Mouse (Mus musculus) naive thymus-derived CD4-positive, alpha-beta T cell, adult 2 months (primary cell): Measurements from ENCODE around the gene Slc38a3.

Source experiments
- DNase-seq: peaks from one replicate; pipeline ENCODE4 v3.0.0-alpha.2; 2011; ENCODE audit warnings: low read depth

Gene Slc38a3

DNA sequence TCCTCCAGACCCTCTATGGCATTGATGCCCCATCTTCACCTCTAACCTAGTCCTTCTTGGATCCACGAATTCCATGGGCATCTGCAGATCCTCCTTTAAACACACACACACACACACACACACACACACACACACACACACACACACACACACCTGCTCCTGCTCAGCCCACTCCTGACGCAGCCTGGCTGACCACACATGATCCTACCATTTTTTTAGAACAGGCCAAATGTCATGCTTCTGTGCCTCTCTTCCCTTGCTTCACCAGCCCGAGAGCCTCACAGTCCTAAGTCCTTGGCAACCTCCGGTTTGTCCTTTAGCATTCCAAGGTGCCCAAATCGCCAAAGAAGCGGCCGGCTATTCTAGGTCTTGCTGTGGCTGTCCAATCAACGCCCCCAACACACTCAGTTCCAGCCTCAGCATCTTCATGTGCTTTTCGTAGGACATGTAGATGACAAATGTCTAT, at the start of gene Slc38a3:
TSS of gene Slc38a3 (minus strand) at position 51 of the 466 bp plus-strand sequence.
- no peak for DNase-seq

DNA sequence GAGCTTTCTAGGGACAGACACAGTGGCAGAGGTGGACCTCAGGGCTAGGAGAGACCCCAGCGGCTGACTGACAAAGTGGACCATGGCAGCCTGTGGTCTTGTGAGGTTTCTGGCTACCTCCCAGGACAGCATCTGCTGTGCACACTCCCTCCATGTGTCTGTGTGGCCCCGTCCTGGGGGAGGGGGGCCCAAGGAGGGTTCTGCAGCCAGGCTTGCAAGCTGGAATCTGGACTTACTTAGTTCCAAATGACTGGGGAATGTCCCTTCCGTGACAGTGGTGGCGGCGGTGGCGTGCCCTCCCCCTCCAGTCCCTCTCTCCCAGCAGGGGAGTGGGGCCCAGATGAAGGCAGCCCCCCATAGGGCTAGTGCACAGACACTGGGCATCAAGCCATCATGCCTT, 47.6 kb upstream of the Slc38a3 start:
- no peak for DNase-seq

GRCm38 (mm10) chr9:107715632-107716031, 46.3 kb upstream of the Slc38a3 start:
- DNase-seq = no peak

- DNase-seq = no peak
Observed at GRCm38 (mm10) chr9:107714221-107714952, 45.1 kb upstream of the Slc38a3 start.

- peak; percentile 83 for DNase-seq
Observed at GRCm38 (mm10) chr9:107709697-107710483, 40.6 kb upstream of the Slc38a3 start, which contains the start of gene Sema3f. Gene Sema3f, minus strand, starts transcription at chr9:107710475.

GRCm38 (mm10) chr9:107709096-107709696, 39.9 kb upstream of the Slc38a3 start:
- DNase-seq = peak; percentile 49

DNA sequence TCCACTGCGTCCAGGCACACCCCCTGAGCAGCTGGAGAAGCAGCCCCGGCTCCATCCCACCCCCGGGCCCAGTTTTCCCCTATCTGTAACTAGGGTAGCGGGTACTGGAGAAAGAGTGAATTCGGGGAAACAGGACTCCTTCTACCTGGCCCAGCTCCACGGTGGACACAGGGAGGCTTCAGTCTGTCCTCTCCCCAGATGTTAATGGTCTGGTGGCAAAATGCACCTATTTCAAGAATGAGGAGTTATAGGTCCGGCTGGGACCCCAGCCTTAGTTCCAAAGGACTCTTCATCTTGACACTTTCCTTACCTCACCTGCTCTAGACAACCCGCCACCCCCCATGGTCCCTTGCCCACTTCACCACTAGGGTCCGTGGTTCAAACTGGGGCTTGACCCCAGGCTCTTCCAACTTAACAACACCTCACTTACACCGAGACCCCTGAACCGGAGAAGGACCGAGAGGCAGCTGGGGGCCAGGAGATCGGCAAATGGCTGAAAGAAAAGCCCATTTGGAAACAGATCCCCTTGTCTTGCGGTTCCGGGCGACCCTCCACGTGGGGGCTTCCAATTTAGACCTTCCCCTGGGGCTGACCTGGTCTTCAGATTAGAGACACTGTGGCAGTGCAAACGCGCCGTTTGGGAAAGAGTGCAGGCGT, 39.2 kb upstream of the Slc38a3 start:
- no peak for DNase-seq

- peak; percentile 41 for DNase-seq
Observed at GRCm38 (mm10) chr9:107707701-107708438, 38.5 kb upstream of the Slc38a3 start.

DNA sequence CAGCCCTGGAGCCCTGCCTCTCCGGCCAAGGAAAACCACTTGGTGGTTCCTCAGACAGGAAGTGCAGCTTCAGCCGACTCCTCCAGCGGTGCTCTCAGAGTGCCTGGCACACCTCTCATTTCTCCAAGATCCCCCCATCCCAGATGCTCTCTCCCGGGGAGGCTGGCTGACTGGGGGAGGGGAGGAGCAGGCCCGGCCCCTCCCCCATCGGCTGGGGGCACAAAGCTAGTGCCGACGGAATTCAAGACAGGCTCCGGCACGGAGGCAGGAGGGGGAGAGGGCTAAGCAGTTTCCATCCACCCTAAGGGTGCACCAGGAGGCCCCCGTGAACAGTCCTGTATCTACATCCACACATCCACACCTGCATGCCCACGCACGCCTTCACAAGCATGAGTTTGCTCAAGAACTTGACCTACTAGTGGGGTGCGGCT, 37.5 kb upstream of the Slc38a3 start:
- no peak for DNase-seq

GRCm38 (mm10) chr9:107703337-107704122, 34.2 kb upstream of the Slc38a3 start:
- no peak for DNase-seq

DNA sequence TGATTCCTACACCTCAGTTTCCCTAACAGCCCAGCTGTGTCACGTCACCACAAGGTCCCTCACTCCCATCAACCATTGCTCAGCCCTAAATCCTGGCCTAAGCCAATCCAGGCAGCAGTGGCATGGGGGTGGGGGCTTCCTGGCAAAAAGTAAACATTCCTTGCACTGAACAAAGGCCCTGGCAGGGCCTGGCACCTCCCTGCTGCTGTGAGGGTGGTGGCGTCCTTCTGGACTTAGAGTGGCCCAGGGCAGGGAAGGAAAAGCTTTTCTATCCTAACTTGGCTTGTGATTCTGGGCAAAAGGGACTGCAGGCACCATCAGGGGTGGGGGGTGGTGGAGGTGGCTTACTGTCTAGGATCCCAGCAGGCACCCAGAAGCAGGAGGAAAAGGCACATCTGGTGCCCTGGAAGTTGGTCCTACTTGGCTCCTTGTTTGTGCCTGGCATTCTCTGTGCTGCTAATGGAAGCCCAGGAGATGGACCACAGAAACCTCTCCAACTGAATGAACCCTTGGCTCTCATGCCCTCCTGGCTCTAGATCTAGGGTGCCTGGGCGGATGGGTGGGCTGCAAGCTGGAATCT, 33.4 kb upstream of the Slc38a3 start:
- no peak for DNase-seq

DNA sequence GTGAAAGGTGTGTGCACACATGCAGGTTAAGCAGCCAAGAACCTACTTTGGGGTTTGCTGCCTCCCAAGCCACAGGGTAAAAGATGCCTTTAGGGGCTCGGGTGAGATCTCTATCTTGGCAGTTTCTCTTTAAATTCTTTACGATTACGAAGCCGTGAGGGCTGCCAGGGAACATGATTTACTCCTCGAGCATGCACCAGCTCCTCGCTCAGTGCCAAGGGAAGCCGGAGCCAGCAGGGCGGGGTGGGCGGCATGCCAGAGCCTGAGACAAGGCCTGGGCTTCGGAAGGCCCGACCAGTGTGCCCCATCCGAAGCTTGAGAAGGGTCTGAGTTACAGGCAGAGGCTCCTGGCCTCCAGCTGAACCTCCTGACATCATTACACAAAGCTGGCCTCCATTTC, 32.3 kb upstream of the Slc38a3 start:
- DNase-seq = no peak

- no peak for DNase-seq
Observed at GRCm38 (mm10) chr9:107700114-107700571, 30.8 kb upstream of the Slc38a3 start.

GRCm38 (mm10) chr9:107699376-107699980, 30.1 kb upstream of the Slc38a3 start:
- no peak for DNase-seq

GRCm38 (mm10) chr9:107698611-107699190, 29.4 kb upstream of the Slc38a3 start:
- no peak for DNase-seq

GRCm38 (mm10) chr9:107697811-107698521, 28.6 kb upstream of the Slc38a3 start:
- DNase-seq = no peak

- DNase-seq = no peak
Observed at GRCm38 (mm10) chr9:107696845-107697610, 27.7 kb upstream of the Slc38a3 start.

- DNase-seq = no peak
Observed at GRCm38 (mm10) chr9:107696106-107696479, 26.8 kb upstream of the Slc38a3 start.
